Mouse (Mus musculus) forebrain, postnatal 0 days (tissue): ENCODE results near the gene Eif4g1. TPM values are rescaled to one million over a fixed set of nuclear protein-coding genes. Genes with fewer than 3 reads are reported as not detected.

Source experiments
- ATAC-seq: fragments of 200-750 bp; cut with Nextera tagmentation; 2 replicates; pipeline ENCODE4 v1.8.0; 2017; ENCODE audit warnings: mild to moderate bottlenecking, moderate library complexity
- DNase-seq: peaks from one replicate; pipeline ENCODE4 v3.0.0-alpha.2; 2015
- H3K27ac ChIP-seq: fragments of 300-500 bp; sonication (generic); 2 replicates; pipeline ENCODE4 v1.5.1; 2014; ENCODE audit warnings: low read depth, mild to moderate bottlenecking, antibody characterized with exemption, low read length, moderate library complexity, mixed read lengths
- H3K27me3 ChIP-seq: fragments of 300-500 bp; sonication (generic); 2 replicates; pipeline ENCODE4 v1.6.1; 2014; ENCODE audit warnings: mild to moderate bottlenecking, low read length, mixed read lengths; ENCODE audit not compliant: insufficient read depth
- H3K36me3 ChIP-seq: fragments of 300-500 bp; sonication (generic); 2 replicates; pipeline ENCODE4 v1.6.1; 2014; ENCODE audit warnings: mild to moderate bottlenecking, moderate library complexity; ENCODE audit not compliant: insufficient read depth
- H3K4me1 ChIP-seq: fragments of 300-500 bp; sonication (generic); 2 replicates; pipeline ENCODE4 v1.6.1; 2014; ENCODE audit warnings: antibody characterized with exemption; ENCODE audit not compliant: insufficient read depth
- H3K4me2 ChIP-seq: fragments of 300-500 bp; sonication (generic); 2 replicates; pipeline ENCODE4 v1.6.1; 2014; ENCODE audit warnings: low read depth, mild to moderate bottlenecking, moderate library complexity
- H3K4me3 ChIP-seq: fragments of 300-500 bp; sonication (generic); 2 replicates; pipeline ENCODE4 v1.5.1; 2014; ENCODE audit warnings: low read depth, low read length, mixed read lengths
- H3K9ac ChIP-seq: fragments of 300-500 bp; sonication (generic); 2 replicates; pipeline ENCODE4 v1.6.1; 2014; ENCODE audit warnings: mild to moderate bottlenecking
- H3K9me3 ChIP-seq: fragments of 300-500 bp; sonication (generic); 2 replicates; pipeline ENCODE4 v1.6.1; 2016; ENCODE audit warnings: low read length
- CTCF ChIP-seq: sonication (generic); IDR thresholded peaks from 2 replicates; pipeline ENCODE4 v1.5.1; 2016; ENCODE audit warnings: antibody characterized with exemption, control low read depth, low read depth
- WGBS: fragments of 180-500 bp; shearing (Covaris S2); extraction: QIAGEN DNeasy Blood & Tissue Kit; methylation state at CpG from one replicate; pipeline ENCODE4 v1.1.7; 2014; 5-methylcytosine and 5-hydroxymethylcytosine counted together
- polyA plus RNA-seq: library from polyadenylated mRNA; unstranded; fragments of >200 nt; fragmentation: Nextera tagmentation; extraction: Ambion mirVana; gene quantifications from 2 replicates; pipeline ENCODE4 v1.2.1, GENCODE M21; 2015
- total RNA-seq: library from RNA; depleted of rRNA; stranded (reverse); fragments of >200 nt; gene quantifications from 2 replicates; pipeline ENCODE4 v1.2.3, GENCODE M21; 2014

The Eif4g1 gene
- total and polyA plus RNA-seq, 2 experiments from 2014 or later, result 111 to 282 TPM

- no peak overlapping the region for H3K9ac ChIP-seq
- TF ChIP-seq CTCF, result no peak
- 77% methylated on average over 3 of the region's 3 CpGs for WGBS
- H3K4me2 ChIP-seq, result no peak overlapping the region
- no peak for ATAC-seq
- H3K4me3 ChIP-seq, result no peak overlapping the region
- H3K27me3 ChIP-seq, result no peaks in the 10 kb centered on the region
- peaks cover 43% of the 10 kb centered on the region for H3K36me3 ChIP-seq
- no peaks in the 10 kb centered on the region for H3K4me1 ChIP-seq
- H3K9me3 ChIP-seq, result no peaks in the 10 kb centered on the region
- no peak for DNase-seq
- H3K27ac ChIP-seq, result no peak overlapping the region
These were observed 37.7 kb downstream of the Eif4g1 start for GRCm38 (mm10) chr16:20705786-20706185.

GRCm38 (mm10) chr16:20706407-20707055 is 38.4 kb downstream of the Eif4g1 start:
- Histone ChIP-seq H3K27ac (no peak overlapping the region), H3K9ac (no peak overlapping the region), H3K4me1 (no peaks in the 10 kb centered on the region), H3K36me3 (peaks cover 37% of the 10 kb centered on the region), H3K27me3 (no peaks in the 10 kb centered on the region), H3K4me3 (no peak overlapping the region), H3K4me2 (no peak overlapping the region), H3K9me3 (no peaks in the 10 kb centered on the region)
- ATAC-seq (no peak), DNase-seq (no peak)
- no peak for TF ChIP-seq CTCF
- WGBS, result 83% methylated on average over 2 of the region's 2 CpGs

- no peak for ATAC-seq
- H3K27me3 ChIP-seq, result no peaks in the 10 kb centered on the region
These were observed 40.3 kb downstream of the Eif4g1 start for GRCm38 (mm10) chr16:20708220-20708938.

GRCm38 (mm10) chr16:20708939-20709734 is 41.0 kb downstream of the Eif4g1 start:
- no peak overlapping the region for H3K27ac ChIP-seq
- H3K9me3 ChIP-seq, result no peaks in the 10 kb centered on the region
- 73% methylated on average over 19 of the region's 19 CpGs for WGBS
- no peaks in the 10 kb centered on the region for H3K4me1 ChIP-seq
- H3K9ac ChIP-seq, result no peak overlapping the region
- peaks cover 37% of the 10 kb centered on the region for H3K36me3 ChIP-seq
- H3K4me3 ChIP-seq, result no peak overlapping the region
- no peak overlapping the region for H3K4me2 ChIP-seq
- DNase-seq (peak; percentile 82), ATAC-seq (peak; percentile 73)
- H3K27me3 ChIP-seq, result no peaks in the 10 kb centered on the region
- peak; percentile 85 for TF ChIP-seq CTCF

More at GRCm38 (mm10) chr16:20708220-20708938, 40.3 kb downstream of the Eif4g1 start:
- DNase-seq, result no peak
- WGBS, result 92% methylated on average over 21 of the region's 21 CpGs
- H3K4me3 ChIP-seq, result no peak overlapping the region
- H3K9me3 ChIP-seq, result no peaks in the 10 kb centered on the region
- H3K36me3 ChIP-seq, result peaks cover 38% of the 10 kb centered on the region
- no peaks in the 10 kb centered on the region for H3K4me1 ChIP-seq
- no peak overlapping the region for H3K27ac ChIP-seq
- H3K4me2 ChIP-seq, result no peak overlapping the region
- no peak for TF ChIP-seq CTCF
- no peak overlapping the region for H3K9ac ChIP-seq

GRCm38 (mm10) chr16:20710370-20710769 is 42.3 kb downstream of the Eif4g1 start:
- no peaks in the 10 kb centered on the region for H3K9me3 ChIP-seq
- H3K27ac ChIP-seq, result no peak overlapping the region
- no peak for TF ChIP-seq CTCF
- no peak overlapping the region for H3K9ac ChIP-seq
- H3K4me2 ChIP-seq, result no peak overlapping the region
- H3K36me3 ChIP-seq, result peaks cover 37% of the 10 kb centered on the region
- H3K4me3 ChIP-seq, result no peak overlapping the region
- 94% methylated on average over 11 of the region's 11 CpGs for WGBS
- DNase-seq, result no peak
- peaks cover 9% of the 10 kb centered on the region for H3K4me1 ChIP-seq
- no peak for ATAC-seq
- no peaks in the 10 kb centered on the region for H3K27me3 ChIP-seq

- DNase-seq (no peak), ATAC-seq (no peak)
- Histone ChIP-seq H3K9me3 (no peaks in the 10 kb centered on the region), H3K4me2 (no peak overlapping the region), H3K4me1 (peaks cover 11% of the 10 kb centered on the region), H3K27me3 (no peaks in the 10 kb centered on the region), H3K27ac (no peak overlapping the region), H3K4me3 (no peak overlapping the region), H3K36me3 (peaks cover 37% of the 10 kb centered on the region), H3K9ac (no peak overlapping the region)
- 78% methylated on average over 4 of the region's 4 CpGs for WGBS
- TF ChIP-seq CTCF, result peak; percentile 46
These were observed 42.7 kb downstream of the Eif4g1 start for GRCm38 (mm10) chr16:20710810-20711209.

GRCm38 (mm10) chr16:20712190-20712589 is 44.1 kb downstream of the Eif4g1 start:
- Histone ChIP-seq H3K27ac (no peak overlapping the region), H3K9me3 (no peaks in the 10 kb centered on the region), H3K4me1 (peaks cover 11% of the 10 kb centered on the region), H3K4me3 (no peak overlapping the region), H3K27me3 (no peaks in the 10 kb centered on the region), H3K9ac (no peak overlapping the region), H3K36me3 (peaks cover 31% of the 10 kb centered on the region), H3K4me2 (no peak overlapping the region)
- ATAC-seq (no peak), DNase-seq (no peak)
- TF ChIP-seq CTCF, result no peak
- 74% methylated on average over 9 of the region's 9 CpGs for WGBS
